Mouse (Mus musculus): ENCODE measurements around the gene Mapk6. TPM values are rescaled to one million over a fixed set of nuclear protein-coding genes. Genes with fewer than 3 reads are reported as not detected.

Gene Mapk6
- polyA plus RNA-seq, 1 experiment: 11.5 TPM

DNA sequence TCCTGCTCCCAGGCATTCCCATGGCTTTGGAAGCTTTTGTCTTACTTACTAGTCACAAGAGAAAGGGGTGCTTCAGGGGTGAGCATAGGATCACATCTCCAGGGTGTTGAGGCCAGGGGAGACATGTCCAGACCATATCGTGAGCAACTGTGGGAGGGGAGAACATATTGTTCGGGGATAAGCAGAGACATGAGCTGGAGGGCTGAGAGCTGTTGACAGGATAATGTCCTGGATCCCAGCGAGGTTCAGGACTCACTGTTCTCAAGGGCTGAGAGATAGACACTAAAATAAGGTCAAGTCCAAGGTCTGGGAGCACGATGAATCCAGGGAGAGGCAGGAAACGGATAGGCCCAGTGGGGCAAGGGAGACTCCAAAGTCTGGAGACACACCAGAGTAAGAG, 46.8 kb downstream of the Mapk6 start:
- no peak overlapping the region for H3K27ac ChIP-seq (ENCODE audit: insufficient read depth, low read depth, low read length)
- no peak for TF ChIP-seq POLR2A (IDR thresholded peaks at IDR 0.05; ENCODE audit: low read depth, low read length)
- TF ChIP-seq CTCF (conservative IDR thresholded peaks at IDR 0.05; ENCODE audit: insufficient read depth, insufficient read length, low read depth, low read length): no peak
- H3K4me3 ChIP-seq (ENCODE audit: insufficient read depth, low read depth, low read length): no peak overlapping the region
- no peaks in the 10 kb centered on the region for H3K36me3 ChIP-seq (ENCODE audit: control insufficient read depth, insufficient read depth, low read length)
- no peak for DNase-seq
- 64% methylated on average over 5 of the region's 5 CpGs for WGBS
- no peaks in the 10 kb centered on the region for H3K27me3 ChIP-seq (replicated peaks; ENCODE audit: control insufficient read depth, insufficient read depth, low read length)
- no peaks in the 10 kb centered on the region for H3K4me1 ChIP-seq (ENCODE audit: control insufficient read depth, insufficient read depth, low read length)

DNA sequence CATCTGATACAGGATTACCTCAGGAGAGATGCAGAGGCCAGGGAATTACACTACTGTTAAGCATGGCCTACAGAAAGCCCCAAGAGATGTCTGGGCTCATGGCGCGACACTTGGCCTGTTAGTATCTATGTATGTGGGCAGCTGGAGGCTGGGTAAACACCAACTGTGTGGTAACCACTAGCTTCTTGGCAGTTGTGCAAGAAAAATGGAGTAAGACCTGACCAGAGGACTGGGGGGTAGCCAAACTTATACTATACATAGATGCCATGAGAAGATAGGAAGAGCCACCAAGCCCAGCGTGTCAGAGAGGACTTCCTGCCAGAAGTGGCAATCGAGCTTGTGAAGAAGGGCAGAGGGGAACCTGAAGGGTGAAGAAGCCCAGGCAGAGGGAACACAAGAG, 47.6 kb downstream of the Mapk6 start:
- Histone ChIP-seq H3K36me3 (ENCODE audit: control insufficient read depth, insufficient read depth, low read length) (no peaks in the 10 kb centered on the region), H3K27ac (ENCODE audit: insufficient read depth, low read depth, low read length) (no peak overlapping the region), H3K27me3 (replicated peaks; ENCODE audit: control insufficient read depth, insufficient read depth, low read length) (no peaks in the 10 kb centered on the region), H3K4me1 (ENCODE audit: control insufficient read depth, insufficient read depth, low read length) (no peaks in the 10 kb centered on the region), H3K4me3 (ENCODE audit: insufficient read depth, low read depth, low read length) (no peak overlapping the region)
- TF ChIP-seq CTCF (conservative IDR thresholded peaks at IDR 0.05; ENCODE audit: insufficient read depth, insufficient read length, low read depth, low read length) (no peak), POLR2A (IDR thresholded peaks at IDR 0.05; ENCODE audit: low read depth, low read length) (no peak)
- no peak for DNase-seq
- 83% methylated on average over 4 of the region's 4 CpGs for WGBS

DNA sequence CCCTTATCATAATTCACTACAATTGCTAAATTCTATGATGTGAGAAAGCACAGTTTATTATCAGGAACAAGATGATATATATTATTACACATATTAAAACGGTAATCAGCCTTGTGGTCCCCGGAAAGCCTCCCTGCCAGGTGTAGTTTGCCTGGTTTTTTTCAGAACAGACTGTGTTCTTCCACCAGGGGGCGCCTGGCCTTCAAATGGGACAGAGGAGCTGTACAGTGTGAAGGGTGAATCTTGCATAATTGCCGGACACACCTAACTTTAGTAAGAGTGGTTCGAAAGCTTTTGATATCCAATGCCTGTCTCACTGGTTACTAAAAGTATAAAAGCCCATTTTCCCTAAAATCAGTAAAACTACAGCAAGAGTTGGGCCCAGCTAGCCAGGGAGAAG, 48.1 kb downstream of the Mapk6 start:
- no peaks in the 10 kb centered on the region for H3K4me1 ChIP-seq (ENCODE audit: control insufficient read depth, insufficient read depth, low read length)
- no peak for TF ChIP-seq POLR2A (IDR thresholded peaks at IDR 0.05; ENCODE audit: low read depth, low read length)
- TF ChIP-seq CTCF (conservative IDR thresholded peaks at IDR 0.05; ENCODE audit: insufficient read depth, insufficient read length, low read depth, low read length): peak; percentile 79
- no peak overlapping the region for H3K27ac ChIP-seq (ENCODE audit: insufficient read depth, low read depth, low read length)
- 12% methylated on average over 5 of the region's 5 CpGs for WGBS
- H3K36me3 ChIP-seq (ENCODE audit: control insufficient read depth, insufficient read depth, low read length): no peaks in the 10 kb centered on the region
- H3K27me3 ChIP-seq (replicated peaks; ENCODE audit: control insufficient read depth, insufficient read depth, low read length): no peaks in the 10 kb centered on the region
- no peak overlapping the region for H3K4me3 ChIP-seq (ENCODE audit: insufficient read depth, low read depth, low read length)
- peak; percentile 71 for DNase-seq

DNA sequence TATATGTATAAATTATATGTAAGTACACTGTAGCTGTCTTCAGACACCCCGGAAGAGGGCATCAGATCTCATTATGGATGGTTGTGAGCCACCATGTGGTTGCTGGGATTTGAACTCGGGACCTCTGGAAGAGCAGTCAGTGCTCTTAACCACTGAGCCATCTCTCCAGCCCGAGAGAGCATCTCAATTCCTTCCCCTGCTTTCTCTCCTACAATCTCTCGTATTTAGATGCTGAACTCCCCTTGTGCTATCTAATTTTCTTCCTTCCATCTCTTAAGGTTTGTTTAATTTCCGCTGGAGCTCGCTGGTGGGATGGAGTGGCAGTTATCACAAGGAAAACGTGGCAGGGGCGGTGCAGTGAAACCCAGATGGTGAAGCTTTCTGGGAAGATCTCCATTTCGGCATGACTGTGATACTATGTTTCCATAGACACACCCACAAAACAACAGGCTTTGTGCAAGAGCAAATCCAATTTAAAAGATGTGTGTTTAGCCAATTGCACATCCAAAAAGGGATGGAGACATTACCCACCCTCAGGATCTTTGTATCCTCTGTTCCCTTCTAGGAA, 52.6 kb downstream of the Mapk6 start:
- DNase-seq: no peak
- no peaks in the 10 kb centered on the region for H3K36me3 ChIP-seq (ENCODE audit: control insufficient read depth, insufficient read depth, low read length)
- TF ChIP-seq CTCF (conservative IDR thresholded peaks at IDR 0.05; ENCODE audit: insufficient read depth, insufficient read length, low read depth, low read length) (no peak), POLR2A (IDR thresholded peaks at IDR 0.05; ENCODE audit: low read depth, low read length) (no peak)
- H3K4me3 ChIP-seq (ENCODE audit: insufficient read depth, low read depth, low read length): no peak overlapping the region
- no peaks in the 10 kb centered on the region for H3K27me3 ChIP-seq (replicated peaks; ENCODE audit: control insufficient read depth, insufficient read depth, low read length)
- no peak overlapping the region for H3K27ac ChIP-seq (ENCODE audit: insufficient read depth, low read depth, low read length)
- H3K4me1 ChIP-seq (ENCODE audit: control insufficient read depth, insufficient read depth, low read length): no peaks in the 10 kb centered on the region
- 78% methylated on average over 9 of the region's 9 CpGs for WGBS

DNA sequence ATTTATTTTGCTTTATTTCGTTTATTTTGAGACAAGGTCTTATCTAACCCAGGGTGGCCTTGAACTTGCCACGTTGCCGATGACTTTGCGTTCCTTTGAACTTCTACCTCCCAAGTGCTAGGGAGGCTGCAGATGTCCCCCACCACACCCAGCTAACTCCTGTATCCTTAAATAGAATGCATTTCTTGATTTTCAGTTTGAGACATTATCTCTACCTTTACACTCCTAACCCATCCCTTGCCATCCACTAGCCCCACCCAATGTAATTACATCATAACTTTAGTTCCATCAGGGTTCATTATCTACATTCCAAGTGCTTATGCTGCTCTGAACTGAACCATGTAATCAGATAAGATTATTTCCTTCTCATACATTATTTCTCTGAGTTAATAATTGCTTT, 54.0 kb downstream of the Mapk6 start:
- H3K4me3 ChIP-seq (ENCODE audit: insufficient read depth, low read depth, low read length): no peak overlapping the region
- no peaks in the 10 kb centered on the region for H3K4me1 ChIP-seq (ENCODE audit: control insufficient read depth, insufficient read depth, low read length)
- no peak overlapping the region for H3K27ac ChIP-seq (ENCODE audit: insufficient read depth, low read depth, low read length)
- 84% methylated on average over 4 of the region's 4 CpGs for whole genome bisulfite sequencing
- H3K27me3 ChIP-seq (replicated peaks; ENCODE audit: control insufficient read depth, insufficient read depth, low read length): no peaks in the 10 kb centered on the region
- no peak for DNase-seq
- no peak for TF ChIP-seq POLR2A (IDR thresholded peaks at IDR 0.05; ENCODE audit: low read depth, low read length)
- no peaks in the 10 kb centered on the region for H3K36me3 ChIP-seq (ENCODE audit: control insufficient read depth, insufficient read depth, low read length)

DNA sequence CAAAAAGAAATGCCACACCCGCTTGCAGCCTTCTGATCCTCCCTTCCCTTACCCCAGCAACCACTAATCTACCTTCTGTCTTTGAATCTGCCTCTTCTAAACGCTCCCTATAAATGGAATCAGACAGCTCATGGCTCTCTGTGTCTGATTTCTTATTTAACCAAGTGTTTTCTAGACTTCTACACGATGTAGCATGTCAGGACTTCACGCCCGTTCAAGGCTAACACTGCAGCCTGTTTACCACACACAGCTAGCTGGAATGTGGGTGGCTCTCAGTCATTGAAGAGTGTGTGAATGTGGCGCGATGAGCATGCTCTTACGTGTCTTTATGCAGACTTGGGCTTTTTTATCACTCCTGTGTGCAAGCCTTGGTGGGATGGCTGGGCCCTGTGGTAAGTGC, 56.7 kb downstream of the Mapk6 start:
- no peaks in the 10 kb centered on the region for H3K27me3 ChIP-seq (replicated peaks; ENCODE audit: control insufficient read depth, insufficient read depth, low read length)
- no peak overlapping the region for H3K27ac ChIP-seq (ENCODE audit: insufficient read depth, low read depth, low read length)
- 79% methylated on average over 8 of the region's 8 CpGs for WGBS
- TF ChIP-seq CTCF (conservative IDR thresholded peaks at IDR 0.05; ENCODE audit: insufficient read depth, insufficient read length, low read depth, low read length) (no peak), POLR2A (IDR thresholded peaks at IDR 0.05; ENCODE audit: low read depth, low read length) (no peak)
- no peaks in the 10 kb centered on the region for H3K4me1 ChIP-seq (ENCODE audit: control insufficient read depth, insufficient read depth, low read length)
- DNase-seq: no peak
- H3K4me3 ChIP-seq (ENCODE audit: insufficient read depth, low read depth, low read length): no peak overlapping the region
- no peaks in the 10 kb centered on the region for H3K36me3 ChIP-seq (ENCODE audit: control insufficient read depth, insufficient read depth, low read length)

DNA sequence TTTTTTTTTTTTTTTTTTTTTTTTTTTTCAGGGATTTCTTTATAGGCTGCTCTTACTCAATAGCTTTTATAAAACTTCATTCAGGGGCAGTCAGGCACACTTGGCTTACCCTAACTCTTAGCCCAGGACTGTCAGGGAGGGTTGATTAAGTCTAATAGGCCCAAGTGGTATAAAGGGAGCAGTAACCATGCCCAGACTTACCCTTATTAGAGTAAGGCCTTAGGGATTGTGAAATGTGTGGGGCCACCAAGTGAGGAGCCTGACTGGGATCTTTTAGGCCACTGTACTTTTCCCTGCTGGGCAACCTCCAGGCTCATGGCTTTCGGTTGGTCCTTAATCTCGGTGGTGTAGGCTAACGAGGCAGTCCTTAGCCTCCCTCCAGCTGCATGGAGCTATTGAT, 61.2 kb downstream of the Mapk6 start:
- WGBS: 89% methylated on average over 3 of the region's 3 CpGs
- no peak for DNase-seq

DNA sequence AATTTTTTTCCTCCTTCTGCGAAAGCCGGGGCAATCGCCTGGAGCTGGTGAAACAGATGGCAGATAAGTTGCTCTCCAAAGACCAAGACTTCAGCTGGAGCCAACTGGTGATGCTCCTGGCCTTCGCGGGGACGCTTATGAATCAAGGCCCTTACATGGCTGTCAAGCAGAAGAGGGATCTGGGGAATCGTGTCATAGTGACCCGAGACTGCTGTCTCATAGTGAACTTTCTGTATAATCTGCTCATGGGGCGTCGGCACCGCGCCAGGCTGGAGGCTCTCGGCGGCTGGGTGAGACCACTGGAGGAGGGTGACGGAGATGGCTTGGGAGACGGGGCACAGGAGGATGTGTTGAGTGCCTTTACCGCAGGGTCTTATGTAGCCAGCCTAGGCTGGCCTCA, 61.7 kb downstream of the Mapk6 start:
- no peak overlapping the region for H3K27ac ChIP-seq (ENCODE audit: insufficient read depth, low read depth, low read length)
- H3K27me3 ChIP-seq (replicated peaks; ENCODE audit: control insufficient read depth, insufficient read depth, low read length): no peaks in the 10 kb centered on the region
- TF ChIP-seq POLR2A (IDR thresholded peaks at IDR 0.05; ENCODE audit: low read depth, low read length) (no peak), CTCF (conservative IDR thresholded peaks at IDR 0.05; ENCODE audit: insufficient read depth, insufficient read length, low read depth, low read length) (no peak)
- no peak for DNase-seq
- H3K4me1 ChIP-seq (ENCODE audit: control insufficient read depth, insufficient read depth, low read length): no peaks in the 10 kb centered on the region
- WGBS: 90% methylated on average over 17 of the region's 17 CpGs
- no peak overlapping the region for H3K4me3 ChIP-seq (ENCODE audit: insufficient read depth, low read depth, low read length)
- no peaks in the 10 kb centered on the region for H3K36me3 ChIP-seq (ENCODE audit: control insufficient read depth, insufficient read depth, low read length)

More for the DNA sequence above, 61.2 kb downstream of the Mapk6 start:
- no peak overlapping the region for H3K4me3 ChIP-seq (ENCODE audit: insufficient read depth, low read depth, low read length)
- no peaks in the 10 kb centered on the region for H3K36me3 ChIP-seq (ENCODE audit: control insufficient read depth, insufficient read depth, low read length)
- H3K27ac ChIP-seq (ENCODE audit: insufficient read depth, low read depth, low read length): no peak overlapping the region
- no peak for TF ChIP-seq CTCF (conservative IDR thresholded peaks at IDR 0.05; ENCODE audit: insufficient read depth, insufficient read length, low read depth, low read length)
- TF ChIP-seq POLR2A (IDR thresholded peaks at IDR 0.05; ENCODE audit: low read depth, low read length): no peak
- no peaks in the 10 kb centered on the region for H3K4me1 ChIP-seq (ENCODE audit: control insufficient read depth, insufficient read depth, low read length)
- no peaks in the 10 kb centered on the region for H3K27me3 ChIP-seq (replicated peaks; ENCODE audit: control insufficient read depth, insufficient read depth, low read length)
